Mouse (Mus musculus) Patski (cell line): ENCODE data around the gene Polr1d. TPM values are rescaled to one million over a fixed set of nuclear protein-coding genes. Genes with fewer than 3 reads are reported as not detected.

ENCODE experiments used
- ATAC-seq: fragments of 100-300 bp; one replicate; pipeline ENCODE4 v1.8.0; 2021
- CTCF ChIA-PET: fragments of 350-600 bp; sonication (Branson Sonifier 250); formaldehyde crosslinking; loops from one replicate; lab custom pipeline; 2022; ENCODE audit warnings: inconsistent platforms; lab: Charles Lee
- POLR2A ChIA-PET: fragments of 350-600 bp; sonication (Branson Sonifier 250); formaldehyde crosslinking; loops from one replicate; lab custom pipeline; 2022; ENCODE audit warnings: antibody characterized with exemption, inconsistent platforms; lab: Charles Lee
- DNase-seq: peaks from one replicate; pipeline ENCODE4 v3.0.0-alpha.2; 2011; ENCODE audit warnings: low read depth, low spot score
- H3K27me3 ChIP-seq: fragments of 371-371 bp; one replicate; pipeline ENCODE4 v1.5.1; 2021
- CTCF ChIP-seq: fragments of 100-300 bp; IDR thresholded peaks from one replicate; pipeline ENCODE4 v1.5.1; 2021
- in situ Hi-C: fragments of 300-500 bp; cut with MboI; formaldehyde crosslinking; loops from 3 replicates; pipeline ENCODE4 v1.11.1; 2018; ENCODE audit warnings: low pct_unique_long_range_greater_than_20kb, mixed read lengths
- polyA plus RNA-seq: library from polyadenylated mRNA; unstranded; gene quantifications from one replicate; pipeline ENCODE4 v1.2.3, GENCODE M21; 2021

Polr1d gene
- polyA plus RNA-seq, 1 experiment from 2014 or later, result 168 TPM

DNA sequence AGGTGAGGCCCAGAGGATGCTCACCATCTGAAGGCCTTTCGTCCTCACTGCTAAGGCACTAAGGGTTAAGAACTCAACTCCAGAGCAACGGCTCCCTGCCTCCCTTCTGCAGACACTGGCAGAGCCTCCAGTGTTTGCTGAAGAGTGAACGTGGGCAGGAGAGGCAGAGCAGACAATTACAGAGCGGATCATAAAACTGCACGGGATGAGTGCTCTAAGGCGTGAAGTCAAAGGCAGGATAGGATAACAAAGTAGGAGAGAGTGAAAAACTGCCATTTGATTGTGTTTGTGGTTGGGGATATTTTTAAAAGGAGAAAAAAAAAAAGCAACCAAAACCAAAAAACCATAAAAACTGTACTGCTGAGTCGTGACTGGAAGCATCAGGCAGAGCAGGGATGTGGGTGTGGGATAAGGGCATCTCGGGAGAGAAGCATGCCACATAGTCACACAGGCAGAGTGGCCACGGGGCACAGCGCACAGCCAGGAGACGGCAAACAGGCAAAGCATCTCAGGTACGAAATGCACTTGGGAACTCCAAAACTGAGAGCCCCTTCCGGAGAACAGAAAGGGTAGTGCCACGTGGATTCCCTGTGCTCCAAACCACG is 33.5 kb upstream of the Polr1d start:
- CTCF ChIA-PET, result interaction anchor here (0.8 kb wide), 1 partner anchor 29 kb away, joined by 3 read pairs; no protein-coding TSS in a partner anchor
- no peak for ATAC-seq

DNA sequence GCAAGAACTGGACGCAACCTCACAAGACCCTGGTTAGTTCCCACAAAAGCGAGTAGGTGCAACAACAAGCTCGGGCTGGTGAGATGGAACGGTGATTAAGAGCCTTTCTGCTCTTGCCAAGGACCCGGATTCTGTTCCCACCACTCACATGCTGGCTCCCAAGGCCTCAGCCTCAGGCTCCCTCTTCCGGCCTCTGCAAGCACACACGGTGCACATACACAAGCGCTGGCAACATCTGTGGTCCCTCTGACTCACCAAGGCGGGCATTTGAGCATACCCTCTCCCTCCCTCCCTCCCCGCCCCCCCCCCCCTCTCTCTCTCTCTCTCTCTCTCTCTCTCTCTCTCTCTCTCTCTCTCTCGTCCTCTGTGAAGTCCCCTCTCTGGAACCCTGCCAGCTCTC is 31.5 kb upstream of the Polr1d start:
- no peak for DNase-seq
- ChIA-PET POLR2A (interaction anchor here (0.6 kb wide), 1 partner anchor 39 kb away, joined by 3 read pairs; no protein-coding TSS in a partner anchor), CTCF (no interaction called here)
- in situ Hi-C loops, result no loop called here
- TF ChIP-seq CTCF, result no peak
- ATAC-seq, result no peak
- no peaks in the 10 kb centered on the region for H3K27me3 ChIP-seq

More for the DNA sequence above, 33.5 kb upstream of the Polr1d start:
- no peaks in the 10 kb centered on the region for H3K27me3 ChIP-seq
- in situ Hi-C loops, result no loop called here
- no peak for TF ChIP-seq CTCF
- POLR2A ChIA-PET, result interaction anchor here (1.0 kb wide), 1 partner anchor 21 kb away, joined by 3 read pairs; no protein-coding TSS in a partner anchor
- DNase-seq, result peak; percentile 22

DNA sequence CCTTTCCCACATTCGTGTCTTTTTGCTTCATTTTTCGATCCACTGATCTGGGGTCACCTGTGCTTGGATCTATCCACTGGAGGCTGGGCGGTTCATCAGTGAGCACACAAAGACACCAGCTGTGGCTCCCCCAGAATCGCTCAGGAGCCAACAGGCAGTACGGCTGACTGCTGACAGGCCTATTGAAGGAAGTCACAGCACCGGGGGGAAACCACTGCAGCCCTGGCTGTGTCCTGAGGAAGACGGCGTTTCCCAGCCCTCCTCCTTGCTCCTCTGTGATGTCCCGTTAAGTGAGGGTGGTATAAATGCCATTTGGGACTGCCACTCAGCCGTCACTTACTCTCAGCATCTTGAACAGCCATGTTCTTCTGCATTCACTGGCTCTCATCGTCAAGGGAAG is 30.9 kb upstream of the Polr1d start:
- no peaks in the 10 kb centered on the region for H3K27me3 ChIP-seq
- in situ Hi-C loops, result no loop called here
- POLR2A ChIA-PET, result interaction anchor here (0.6 to 1.3 kb wide), 3 partner anchors 11 to 48 kb away, joined by 3 to 5 read pairs (median 3); no protein-coding TSS in a partner anchor
- no peak for TF ChIP-seq CTCF
- no peak for ATAC-seq
- DNase-seq, result no peak
- CTCF ChIA-PET, result interaction anchor here (1.4 to 1.8 kb wide), 2 partner anchors 12 to 85 kb away, joined by 3 to 8 read pairs; no protein-coding TSS in a partner anchor

DNA sequence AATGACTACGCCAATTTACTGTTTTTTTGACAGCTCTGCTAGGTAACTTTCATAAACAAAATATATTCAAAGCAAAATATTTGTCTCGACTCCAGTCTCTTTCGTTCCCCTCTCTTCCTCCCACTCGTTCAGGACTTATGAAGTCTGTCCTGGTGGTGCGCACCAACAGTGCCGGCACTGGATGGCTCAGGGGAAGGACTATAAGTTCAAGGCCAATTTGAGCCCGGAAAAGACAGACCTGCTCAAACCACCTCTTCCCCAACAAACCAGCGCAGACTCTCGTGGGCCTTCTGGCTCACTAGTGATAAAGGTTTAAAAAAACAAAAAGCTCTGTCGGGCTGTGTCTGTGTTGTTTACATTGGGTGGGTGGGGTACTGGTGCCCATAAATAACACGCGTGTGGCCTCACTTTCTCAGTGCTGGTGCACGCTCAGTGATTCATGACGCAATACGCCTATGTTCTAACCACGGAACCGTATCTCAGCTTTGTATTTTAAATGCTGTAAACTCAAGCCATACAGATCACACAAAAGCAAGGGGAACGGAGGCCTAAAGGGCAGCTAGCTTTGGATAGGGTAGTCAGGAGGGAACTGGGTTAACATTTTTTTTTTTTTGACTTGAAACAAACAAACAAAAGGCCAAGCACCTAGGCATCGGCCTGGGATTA is 27.2 kb upstream of the Polr1d start:
- H3K27me3 ChIP-seq, result no peaks in the 10 kb centered on the region
- no peak for TF ChIP-seq CTCF
- POLR2A ChIA-PET, result interaction anchor here (1.7 kb wide), 1 partner anchor 26 kb away, joined by 5 read pairs; no protein-coding TSS in a partner anchor
- DNase-seq, result no peak
- CTCF ChIA-PET, result interaction anchor here (0.6 to 2.2 kb wide), 3 partner anchors 8 to 794 kb away, joined by 3 to 10 read pairs (median 4); no protein-coding TSS in a partner anchor
- ATAC-seq, result no peak
- in situ Hi-C loops, result no loop called here

DNA sequence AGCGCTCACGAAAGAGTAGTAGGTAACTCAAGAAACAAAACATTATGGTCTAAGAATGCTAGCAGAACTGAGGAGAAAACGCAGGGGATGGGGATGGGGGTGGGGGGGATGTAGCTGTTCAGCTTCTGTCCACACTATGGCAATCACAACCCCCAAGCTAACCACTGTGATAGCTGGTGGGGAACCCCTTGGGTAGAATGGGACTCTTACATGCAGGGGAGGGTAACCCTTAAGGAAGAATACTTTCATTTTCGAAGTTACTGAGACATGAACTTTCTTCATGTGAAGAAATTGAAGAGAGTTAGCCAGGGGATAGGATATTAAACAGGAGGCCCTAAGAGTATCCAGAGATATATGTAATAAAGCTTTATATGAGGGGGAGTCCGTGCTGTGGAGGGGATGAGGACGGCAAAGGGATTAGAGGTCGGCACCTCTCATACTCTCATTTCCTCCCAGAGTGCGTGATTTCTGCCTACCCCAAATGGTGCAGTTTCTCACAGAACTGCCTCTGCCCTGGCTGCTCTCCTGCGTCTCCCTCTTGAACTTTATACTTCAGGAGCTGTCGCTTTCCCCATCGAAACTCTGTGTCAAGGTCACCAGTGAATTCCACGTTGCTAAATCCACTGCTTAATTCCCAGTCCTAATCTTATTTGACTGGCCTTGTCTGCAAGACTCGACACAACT is 25.9 kb upstream of the Polr1d start:
- no peaks in the 10 kb centered on the region for H3K27me3 ChIP-seq
- DNase-seq (no peak), ATAC-seq (no peak)
- ChIA-PET POLR2A (interaction anchor here (1.7 kb wide), 1 partner anchor 25 kb away, joined by 5 read pairs; no protein-coding TSS in a partner anchor), CTCF (interaction anchor here (0.6 to 1.0 kb wide), 2 partner anchors 40 to 795 kb away, joined by 3 read pairs; no protein-coding TSS in a partner anchor)
- in situ Hi-C loops, result no loop called here
- no peak for TF ChIP-seq CTCF

DNA sequence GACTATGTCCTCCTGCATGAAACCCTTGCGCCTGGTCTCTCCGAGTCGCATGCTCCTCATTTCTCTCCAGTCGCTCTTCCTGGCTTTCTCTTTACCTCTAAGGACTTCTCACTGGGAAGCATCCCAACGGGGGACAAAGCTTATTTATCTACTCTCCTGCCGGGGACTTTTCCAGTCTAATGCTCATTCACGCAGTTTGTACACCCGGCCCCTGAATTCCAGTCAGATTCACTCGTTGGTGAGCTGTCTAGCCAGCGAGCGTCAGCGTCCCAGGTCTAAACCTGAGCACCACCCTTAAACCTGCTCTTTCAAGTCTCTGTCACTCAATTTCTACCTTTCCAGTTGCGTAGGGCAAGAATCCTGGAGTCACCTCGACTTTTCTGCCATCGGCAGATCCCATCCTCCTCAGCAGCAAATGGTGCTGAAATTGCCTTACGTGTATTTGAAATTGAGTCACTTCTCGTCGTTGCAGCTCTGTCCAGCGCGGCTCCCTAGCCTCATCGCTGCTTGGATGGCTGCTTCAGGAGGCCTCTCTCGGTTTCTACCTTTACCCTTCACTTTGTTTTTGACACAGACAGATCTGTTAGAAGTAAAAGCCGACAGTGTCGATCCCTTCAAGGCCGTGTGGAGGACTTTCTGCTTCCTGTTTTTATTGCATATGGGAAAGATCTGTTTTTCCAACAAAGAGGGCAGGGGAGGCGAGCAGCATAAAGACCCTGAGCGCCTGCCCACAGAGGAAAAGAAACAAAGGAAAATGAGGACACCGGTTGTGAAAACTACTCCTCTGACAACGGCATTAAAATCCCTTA is 25.1 kb upstream of the Polr1d start:
- H3K27me3 ChIP-seq, result no peaks in the 10 kb centered on the region
- no peak for TF ChIP-seq CTCF
- no peak for ATAC-seq
- ChIA-PET CTCF (interaction anchor here (1.0 to 1.4 kb wide), 2 partner anchors 14 to 39 kb away, joined by 3 read pairs; no protein-coding TSS in a partner anchor), POLR2A (no interaction called here)
- DNase-seq, result no peak
- in situ Hi-C loops, result no loop called here

DNA sequence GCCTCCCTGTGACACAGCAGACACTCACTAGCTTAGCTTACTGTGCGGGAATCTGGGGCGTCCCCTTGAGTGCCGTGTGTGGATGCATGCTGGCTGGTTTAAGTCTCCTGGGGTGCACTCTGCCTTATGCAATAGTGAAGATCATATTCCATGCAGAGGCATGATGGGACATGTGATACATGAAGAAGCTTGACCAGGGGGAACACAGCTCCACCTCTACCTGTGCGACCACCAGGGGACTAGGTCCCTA is 24.6 kb upstream of the Polr1d start:
- no peaks in the 10 kb centered on the region for H3K27me3 ChIP-seq
- no peak for TF ChIP-seq CTCF
- DNase-seq (no peak), ATAC-seq (no peak)
- CTCF ChIA-PET, result interaction anchor here (1.4 kb wide), 1 partner anchor 15 kb away, joined by 3 read pairs; no protein-coding TSS in a partner anchor
- POLR2A ChIA-PET, result no interaction called here
- in situ Hi-C loops, result no loop called here

DNA sequence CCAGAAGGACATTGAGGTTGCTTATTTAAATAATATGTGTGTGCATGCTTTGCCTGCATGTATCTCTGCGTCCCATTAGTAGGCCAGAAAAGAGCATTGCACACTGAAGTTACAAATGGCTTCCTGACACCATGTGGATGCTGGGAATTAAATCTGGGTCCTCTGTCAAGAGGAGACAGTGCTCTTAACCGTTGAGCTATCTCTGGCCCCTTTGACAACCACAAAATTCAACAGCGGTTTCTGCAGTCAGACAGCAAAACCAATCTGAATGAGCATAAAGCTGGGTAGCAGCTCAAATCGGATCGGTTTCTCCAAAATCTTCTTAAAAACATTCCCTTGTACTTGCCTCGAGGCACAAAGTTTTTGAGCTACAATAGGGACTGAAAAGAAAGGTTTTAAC is 23.8 kb upstream of the Polr1d start:
- in situ Hi-C loops, result no loop called here
- TF ChIP-seq CTCF, result no peak
- no peaks in the 10 kb centered on the region for H3K27me3 ChIP-seq
- no peak for DNase-seq
- no peak for ATAC-seq
- POLR2A ChIA-PET, result interaction anchor here (0.9 kb wide), 1 partner anchor 20 kb away, joined by 3 read pairs; no protein-coding TSS in a partner anchor
- CTCF ChIA-PET, result no interaction called here

DNA sequence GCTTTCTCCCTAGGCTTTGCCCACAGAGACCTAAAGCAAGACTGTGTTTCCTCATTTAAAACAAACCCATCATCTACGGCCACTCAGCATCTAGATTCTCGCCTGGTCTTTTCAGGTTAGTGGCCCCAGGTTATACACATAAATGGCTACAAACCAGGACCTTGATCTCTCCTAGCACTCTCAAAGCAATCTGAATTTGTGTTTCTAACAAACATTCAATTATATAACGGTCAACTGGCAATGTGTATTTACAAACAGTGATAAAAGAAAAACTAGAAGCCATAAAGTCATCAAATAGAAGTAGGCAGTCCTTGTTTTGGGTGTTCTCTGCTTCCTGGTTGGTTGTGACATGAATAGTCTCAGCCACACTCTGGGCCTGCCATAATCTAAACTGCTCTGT is 23.4 kb upstream of the Polr1d start:
- ChIA-PET CTCF (no interaction called here), POLR2A (interaction anchor here (0.9 kb wide), 1 partner anchor 20 kb away, joined by 3 read pairs; no protein-coding TSS in a partner anchor)
- no peak for ATAC-seq
- TF ChIP-seq CTCF, result no peak
- DNase-seq, result no peak
- in situ Hi-C loops, result no loop called here
- H3K27me3 ChIP-seq, result no peaks in the 10 kb centered on the region

DNA sequence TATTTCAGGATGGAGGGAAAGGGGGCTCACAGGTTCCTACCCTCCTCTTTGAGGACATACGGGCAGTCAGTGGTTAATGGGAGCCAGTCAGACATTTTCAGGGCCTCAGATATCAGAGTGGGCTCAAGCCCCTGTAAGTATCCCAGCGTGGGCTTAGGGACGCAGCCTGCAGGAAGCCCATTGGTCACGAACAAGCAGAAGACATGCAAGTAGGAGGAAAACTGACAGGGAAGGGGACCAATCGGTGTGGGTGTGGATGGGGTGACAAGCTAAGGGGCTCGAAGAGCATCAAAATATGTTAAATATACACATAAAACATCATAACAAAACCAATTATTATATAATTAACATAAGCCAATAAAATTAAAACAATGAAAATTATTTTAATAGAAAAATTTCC is 22.5 kb upstream of the Polr1d start:
- ATAC-seq (no peak), DNase-seq (no peak)
- CTCF ChIA-PET, result no interaction called here
- POLR2A ChIA-PET, result no interaction called here
- in situ Hi-C loops, result no loop called here
- no peaks in the 10 kb centered on the region for H3K27me3 ChIP-seq
- TF ChIP-seq CTCF, result no peak
